Mouse (Mus musculus): ENCODE results near the gene Pde4c. TPM values are rescaled to one million over a fixed set of nuclear protein-coding genes. Genes with fewer than 3 reads are reported as not detected.

Pde4c gene
- total RNA-seq, 1 experiment: 1.6 TPM

DNA sequence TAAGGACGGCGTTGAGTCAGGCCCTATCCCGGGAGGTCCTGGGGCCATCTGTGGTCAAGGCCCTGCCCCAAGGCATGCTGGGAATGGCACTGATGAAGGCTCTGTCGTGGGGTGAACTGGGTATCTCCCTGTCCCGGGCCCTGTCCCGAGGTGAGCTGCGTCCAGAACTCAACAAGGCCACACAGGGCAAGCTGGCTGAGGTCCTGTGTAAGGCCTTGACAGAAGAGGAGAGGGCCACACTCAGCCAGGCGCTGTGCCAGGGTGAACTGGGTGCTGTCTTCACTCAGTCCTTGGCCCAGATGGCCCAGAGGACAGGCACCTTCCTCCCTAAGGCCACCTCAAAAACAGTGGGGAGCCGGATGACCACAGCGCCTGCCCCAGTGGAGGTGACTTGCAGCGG lies 12.5 kb upstream of the Pde4c start:
- H3K9me3 ChIP-seq (ENCODE audit: control insufficient read depth, insufficient read depth, low read depth, low read length): no peaks in the 10 kb centered on the region
- no peak overlapping the region for H3K9ac ChIP-seq (ENCODE audit: insufficient read depth, low read depth, low read length, poor library complexity, severe bottlenecking)
- no peak for DNase-seq (ENCODE audit: low read depth, low spot score)
- H3K27ac ChIP-seq (ENCODE audit: insufficient read depth, low read depth, low read length, poor library complexity, severe bottlenecking): no peak overlapping the region
- in situ Hi-C loops (cut with MboI; ENCODE audit: low sequenced_read_pairs in 2 of 2, unreplicated experiment in 2 of 2): no loop called here
- no peaks in the 10 kb centered on the region for H3K4me1 ChIP-seq (ENCODE audit: control insufficient read depth in 2 of 2, insufficient read depth in 2 of 2, low read length in 2 of 2, poor library complexity in 1 of 2)
- H3K4me3 ChIP-seq (ENCODE audit: insufficient read depth in 1 of 2, low read depth in 1 of 2, low read length in 2 of 2, poor library complexity in 1 of 2, severe bottlenecking in 1 of 2): no peak overlapping the region
- TF ChIP-seq CHD2 (IDR thresholded peaks at IDR 0.05; ENCODE audit: low read depth, low read length) (no peak), HCFC1 (IDR thresholded peaks at IDR 0.05; ENCODE audit: borderline replicate concordance, insufficient read depth, low read length) (no peak), ZNF384 (IDR thresholded peaks at IDR 0.05; ENCODE audit: low read depth, low read length) (no peak), MAFK (IDR thresholded peaks at IDR 0.05; ENCODE audit: insufficient read depth, low read depth, low read length) (no peak), ZC3H11A (IDR thresholded peaks at IDR 0.05; ENCODE audit: borderline replicate concordance, low read depth, low read length) (no peak)
- H3K36me3 ChIP-seq (ENCODE audit: control insufficient read depth, insufficient read depth, low read length, poor library complexity, severe bottlenecking): no peaks in the 10 kb centered on the region

- Histone ChIP-seq H3K4me1 (ENCODE audit: control insufficient read depth in 2 of 2, insufficient read depth in 2 of 2, low read length in 2 of 2, poor library complexity in 1 of 2) (peaks cover 0 to 8% of the 10 kb centered on the region in 2 experiments; a peak in 1 of 4 replicates), H3K27ac (ENCODE audit: insufficient read depth, low read depth, low read length, poor library complexity, severe bottlenecking) (no peak overlapping the region), H3K4me3 (ENCODE audit: insufficient read depth in 1 of 2, low read depth in 1 of 2, low read length in 2 of 2, poor library complexity in 1 of 2, severe bottlenecking in 1 of 2) (no peak overlapping the region), H3K9me3 (ENCODE audit: control insufficient read depth, insufficient read depth, low read depth, low read length) (no peaks in the 10 kb centered on the region), H3K9ac (ENCODE audit: insufficient read depth, low read depth, low read length, poor library complexity, severe bottlenecking) (no peak overlapping the region), H3K36me3 (ENCODE audit: control insufficient read depth, insufficient read depth, low read length, poor library complexity, severe bottlenecking) (no peaks in the 10 kb centered on the region)
- in situ Hi-C loops (cut with MboI; ENCODE audit: low sequenced_read_pairs in 2 of 2, unreplicated experiment in 2 of 2): no loop called here
- TF ChIP-seq MAFK (IDR thresholded peaks at IDR 0.05; ENCODE audit: insufficient read depth, low read depth, low read length): no peak
- TF ChIP-seq ZC3H11A (IDR thresholded peaks at IDR 0.05; ENCODE audit: borderline replicate concordance, low read depth, low read length): no peak
- no peak for TF ChIP-seq HCFC1 (IDR thresholded peaks at IDR 0.05; ENCODE audit: borderline replicate concordance, insufficient read depth, low read length)
- TF ChIP-seq CHD2 (IDR thresholded peaks at IDR 0.05; ENCODE audit: low read depth, low read length): no peak
- no peak for TF ChIP-seq ZNF384 (IDR thresholded peaks at IDR 0.05; ENCODE audit: low read depth, low read length)
- no peak for DNase-seq (ENCODE audit: low read depth, low spot score)
Observed at GRCm38 (mm10) chr8:70713991-70714390, 9.5 kb upstream of the Pde4c start.

GRCm38 (mm10) chr8:70715086-70715485 lies 8.4 kb upstream of the Pde4c start:
- no peak overlapping the region for H3K27ac ChIP-seq (ENCODE audit: insufficient read depth, low read depth, low read length, poor library complexity, severe bottlenecking)
- TF ChIP-seq HCFC1 (IDR thresholded peaks at IDR 0.05; ENCODE audit: borderline replicate concordance, insufficient read depth, low read length) (no peak), CHD2 (IDR thresholded peaks at IDR 0.05; ENCODE audit: low read depth, low read length) (no peak)
- no peaks in the 10 kb centered on the region for H3K9me3 ChIP-seq (ENCODE audit: control insufficient read depth, insufficient read depth, low read depth, low read length)
- no peak for DNase-seq (ENCODE audit: low read depth, low spot score)
- H3K9ac ChIP-seq (ENCODE audit: insufficient read depth, low read depth, low read length, poor library complexity, severe bottlenecking): no peak overlapping the region
- no peaks in the 10 kb centered on the region for H3K36me3 ChIP-seq (ENCODE audit: control insufficient read depth, insufficient read depth, low read length, poor library complexity, severe bottlenecking)
- peaks cover 0 to 10% of the 10 kb centered on the region in 2 experiments; a peak in 1 of 4 replicates for H3K4me1 ChIP-seq (ENCODE audit: control insufficient read depth in 2 of 2, insufficient read depth in 2 of 2, low read length in 2 of 2, poor library complexity in 1 of 2)
- in situ Hi-C loops (cut with MboI; ENCODE audit: low sequenced_read_pairs in 2 of 2, unreplicated experiment in 2 of 2): loop anchor here (5.0 kb wide), 2 partner anchors 37 to 42 kb away; partner anchors contain the start of gene Rab3a (in 1 of the 2)
- no peak overlapping the region for H3K4me3 ChIP-seq (ENCODE audit: insufficient read depth in 1 of 2, low read depth in 1 of 2, low read length in 2 of 2, poor library complexity in 1 of 2, severe bottlenecking in 1 of 2)

DNA sequence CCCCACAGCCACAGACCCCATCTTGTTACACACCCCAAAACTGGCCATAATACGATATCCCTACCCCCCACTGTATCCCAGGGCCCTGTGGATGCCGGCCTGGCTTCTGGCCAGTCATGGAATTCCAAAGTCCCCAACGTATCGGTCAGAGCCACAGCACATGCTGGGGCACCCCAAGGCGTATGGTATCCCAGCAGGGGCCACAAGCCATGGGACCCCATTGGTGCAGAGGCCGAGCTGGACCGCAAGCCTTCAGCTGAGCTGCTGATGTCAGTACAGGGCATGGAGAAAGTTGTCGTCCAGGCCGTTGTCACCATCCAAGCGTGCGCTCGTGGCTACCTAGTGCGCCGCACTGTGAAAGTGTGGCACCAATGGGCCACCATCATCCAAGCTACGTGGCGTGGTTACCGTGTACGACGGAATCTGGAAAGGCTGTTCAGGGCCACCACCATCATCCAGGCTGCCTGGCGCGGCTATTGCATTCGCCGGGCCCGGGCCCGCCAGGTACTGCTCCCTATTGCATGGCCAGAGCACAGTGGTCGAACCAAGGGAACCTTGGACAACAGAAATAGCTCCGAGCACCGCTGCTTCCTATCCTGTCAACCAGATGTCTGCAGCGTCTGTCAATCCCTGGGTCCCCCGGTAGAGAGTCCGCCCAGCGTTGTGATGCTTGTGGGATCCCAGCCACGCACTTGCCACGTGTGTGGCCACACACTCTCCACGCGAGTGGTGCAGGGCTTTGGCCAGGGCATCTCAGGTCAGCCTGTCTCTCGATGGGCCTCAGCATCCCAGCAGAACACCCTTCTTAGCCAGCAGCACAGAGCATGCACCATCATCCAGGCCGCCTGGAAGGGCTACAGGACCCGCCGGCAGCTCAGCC lies 6.8 kb upstream of the Pde4c start:
- TF ChIP-seq MAFK (IDR thresholded peaks at IDR 0.05; ENCODE audit: insufficient read depth, low read depth, low read length) (no peak), ZC3H11A (IDR thresholded peaks at IDR 0.05; ENCODE audit: borderline replicate concordance, low read depth, low read length) (no peak), HCFC1 (IDR thresholded peaks at IDR 0.05; ENCODE audit: borderline replicate concordance, insufficient read depth, low read length) (no peak), CHD2 (IDR thresholded peaks at IDR 0.05; ENCODE audit: low read depth, low read length) (no peak), ZNF384 (IDR thresholded peaks at IDR 0.05; ENCODE audit: low read depth, low read length) (no peak)
- H3K9ac ChIP-seq (ENCODE audit: insufficient read depth, low read depth, low read length, poor library complexity, severe bottlenecking): peak overlapping the region; percentile 28; the same call in 1 of the 2 replicates
- DNase-seq (ENCODE audit: low read depth, low spot score): no peak
- H3K4me1 ChIP-seq (ENCODE audit: control insufficient read depth in 2 of 2, insufficient read depth in 2 of 2, low read length in 2 of 2, poor library complexity in 1 of 2): peaks cover 0 to 12% of the 10 kb centered on the region in 2 experiments; a peak in 1 of 4 replicates
- no peak overlapping the region for H3K27ac ChIP-seq (ENCODE audit: insufficient read depth, low read depth, low read length, poor library complexity, severe bottlenecking)
- in situ Hi-C loops (cut with MboI; ENCODE audit: low sequenced_read_pairs in 2 of 2, unreplicated experiment in 2 of 2): loop anchor here (5.0 kb wide), 2 partner anchors 36 to 41 kb away; partner anchors contain the start of gene Rab3a (in 1 of the 2)
- no peaks in the 10 kb centered on the region for H3K36me3 ChIP-seq (ENCODE audit: control insufficient read depth, insufficient read depth, low read length, poor library complexity, severe bottlenecking)
- peak overlapping the region; percentile 34 to 48; a peak in 3 of 4 replicates for H3K4me3 ChIP-seq (ENCODE audit: insufficient read depth in 1 of 2, low read depth in 1 of 2, low read length in 2 of 2, poor library complexity in 1 of 2, severe bottlenecking in 1 of 2)
- no peaks in the 10 kb centered on the region for H3K9me3 ChIP-seq (ENCODE audit: control insufficient read depth, insufficient read depth, low read depth, low read length)

Measured in ES-E14 (cell line).